Mouse (Mus musculus) spleen, adult 2 months (tissue): ENCODE measurements around the gene Ang5.
"Not testable (repeated sequence)": the region's sequence is repeated elsewhere in the genome, so short reads cannot be mapped to it uniquely, and the experiment has no call there.

ENCODE experiments used
- CTCF ChIP-seq: fragments of 200-500 bp; IDR thresholded peaks from 2 replicates; pipeline ENCODE4 v1.5.1; 2011; ENCODE audit warnings: mild to moderate bottlenecking, inconsistent platforms; ENCODE audit not compliant: insufficient read depth, insufficient read length, insufficient replicate concordance; ENCODE audit errors: extremely low read depth
- POLR2A ChIP-seq: fragments of 200-500 bp; IDR thresholded peaks from 2 replicates; pipeline ENCODE4 v1.6.1; 2011; ENCODE audit warnings: low read depth, low read length, inconsistent platforms

DNA sequence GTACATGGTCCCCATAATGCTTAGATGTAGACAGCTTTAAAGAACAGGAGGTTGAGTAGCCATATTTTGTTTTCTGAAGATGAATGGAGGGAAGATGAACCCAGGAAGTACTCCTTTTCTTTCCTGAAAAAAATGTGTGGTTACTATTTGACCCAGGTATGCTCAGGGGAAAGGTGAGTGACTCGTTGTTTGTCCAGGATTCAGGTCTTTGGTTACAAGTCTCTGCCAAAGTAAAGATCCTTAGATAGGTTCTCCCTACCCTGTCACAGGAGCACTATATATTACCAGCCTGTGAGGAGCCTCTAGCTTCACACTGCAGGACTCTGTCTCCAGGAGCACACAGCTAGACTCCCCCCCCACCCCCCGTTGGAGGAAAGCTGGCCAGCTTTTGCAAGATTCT lies at the start of gene Ang5:
- not testable (repeated sequence) for TF ChIP-seq POLR2A, CTCF
